23 mouse cellular contexts compared by ENCODE assay signal in the genomic region with DNA sequence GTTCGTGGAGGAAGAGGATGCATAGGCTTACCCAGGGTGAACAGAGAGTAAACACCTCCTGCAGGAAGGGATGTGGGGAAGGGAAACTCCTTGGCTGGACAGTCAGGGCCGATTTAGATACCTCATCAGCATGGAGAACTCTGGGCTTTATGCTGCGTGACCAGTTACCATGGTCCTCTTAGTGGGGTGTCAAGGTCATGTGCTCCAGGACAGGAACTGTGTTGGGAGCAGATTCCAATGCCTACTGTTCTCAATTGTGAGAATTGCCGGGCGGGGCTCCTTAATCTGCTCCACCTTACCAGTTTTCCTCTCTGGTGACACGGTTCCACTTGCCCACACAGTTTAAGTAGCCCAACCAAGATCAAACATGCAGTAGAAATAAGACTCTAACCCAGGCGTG.
DNase-seq lines count a peak whose midpoint lies in the region; ATAC-seq lines count a peak whose summit lies in the region.
"Had no signal": no experiment of that assay in that cellular context is flagged by ENCODE, and none has a peak within 500 bp of the region (broad histone marks: within the 10 kb centered on the region; RNA-seq: fewer than 3 reads in every experiment).

No protein-coding gene starts in this region.

- H3K9me3 ChIP-seq in heart, embryonic 10.5 days: no peaks in the 10 kb centered on the region
- no peaks in the 10 kb centered on the region for H3K9me3 ChIP-seq in heart, embryonic 14.5 days (ENCODE audit: control insufficient read depth, low read length)
- peaks cover 2% of the 10 kb centered on the region; the same call in 1 of the 2 replicates for H3K9me3 ChIP-seq in kidney, embryonic 16.5 days (ENCODE audit: low read length)
- H3K9me3 ChIP-seq: embryonic facial prominence, embryonic 12.5 days; forebrain, embryonic 15.5 days; intestine, embryonic 15.5 days had no signal

- H3K4me1 ChIP-seq in heart, embryonic 10.5 days: peaks cover 30% of the 10 kb centered on the region
- H3K4me1 ChIP-seq in heart, embryonic 14.5 days (ENCODE audit: control insufficient read depth in 2 of 2, insufficient read depth in 2 of 2, low read length in 2 of 2): peaks cover 22 to 36% of the 10 kb centered on the region in 2 experiments
- H3K4me1 ChIP-seq in kidney, embryonic 16.5 days (ENCODE audit: insufficient read depth, low read length): peaks cover 34% of the 10 kb centered on the region
- H3K4me1 ChIP-seq: embryonic facial prominence, embryonic 12.5 days; forebrain, embryonic 15.5 days; hindbrain, embryonic 13.5 days had no signal

- intact Hi-C loops in heart, postnatal 10 days (cut with DNase I): no loop called here
- intact Hi-C loops in heart, postnatal 36 days (cut with DNase I): no loop called here

- no peak overlapping the region for H3K4me3 ChIP-seq in heart, embryonic 10.5 days
- H3K4me3 ChIP-seq in heart, embryonic 14.5 days (ENCODE audit: control insufficient read depth in 1 of 2, insufficient read depth in 1 of 2, low read depth in 1 of 2, low read length in 2 of 2): no peak overlapping the region
- no peak overlapping the region for H3K4me3 ChIP-seq in kidney, embryonic 16.5 days (ENCODE audit: low read length)
- H3K4me3 ChIP-seq: embryonic facial prominence, embryonic 12.5 days; forebrain, embryonic 15.5 days; hindbrain, embryonic 13.5 days; intestine, embryonic 15.5 days had no signal

- H3K36me3 ChIP-seq in heart, embryonic 10.5 days: peaks cover 7% of the 10 kb centered on the region; the same call in 1 of the 2 replicates
- no peaks in the 10 kb centered on the region for H3K36me3 ChIP-seq in heart, embryonic 14.5 days (ENCODE audit: control insufficient read depth, insufficient read depth, low read length)
- H3K36me3 ChIP-seq in kidney, embryonic 16.5 days (ENCODE audit: insufficient read depth, low read length): 0 out of 2 replicates have a peak, but pooled peaks cover 6% of the 10 kb centered on the region
- H3K36me3 ChIP-seq: forebrain, embryonic 15.5 days; intestine, embryonic 15.5 days had no signal

- H3K27me3 ChIP-seq in heart, embryonic 10.5 days (ENCODE audit: insufficient read depth, poor library complexity, severe bottlenecking): no peaks in the 10 kb centered on the region
- no peaks in the 10 kb centered on the region for H3K27me3 ChIP-seq in heart, embryonic 14.5 days (ENCODE audit: control insufficient read depth, insufficient read depth, low read length)
- H3K27me3 ChIP-seq in kidney, embryonic 16.5 days (ENCODE audit: insufficient read depth, low read length): no peaks in the 10 kb centered on the region
- H3K27me3 ChIP-seq: embryonic facial prominence, embryonic 12.5 days; forebrain, embryonic 15.5 days; hindbrain, embryonic 13.5 days; intestine, embryonic 15.5 days; Patski had no signal

- DNase-seq in heart, embryonic 10.5 days (ENCODE audit: low spot score): no peak
- DNase-seq in heart, postnatal 10 days: no peak
- no peak for DNase-seq in heart, postnatal 36 days
- DNase-seq in kidney, postnatal 14 days: no peak
- peak; percentile 57 for DNase-seq in R1 (ENCODE audit: low read depth, low spot score)
- DNase-seq in left cerebral cortex, adult 8-10 months (ENCODE audit: low spot score in 2 of 2): no peak
- DNase-seq: adrenal gland, adult 8-10 months; adrenal gland, postnatal 36 days; B cell, adult 2 months; cerebellum, adult 11 months; cerebellum, adult 8-10 months; cerebellum, postnatal 25 days; gastrocnemius, postnatal 36 days; kidney, adult 2 months had no signal

- no peak overlapping the region for H3K9ac ChIP-seq in heart, embryonic 14.5 days (ENCODE audit: low read length)
- H3K9ac ChIP-seq in kidney, embryonic 16.5 days (replicated peaks; ENCODE audit: low read length): no peak overlapping the region
- H3K9ac ChIP-seq: embryonic facial prominence, embryonic 12.5 days; forebrain, embryonic 15.5 days; hindbrain, embryonic 13.5 days; intestine, embryonic 15.5 days had no signal

- WGBS in heart, embryonic 10.5 days: 81% methylated on average over 7 of the region's 7 CpGs
- 77% methylated on average over 7 of the region's 7 CpGs for WGBS in heart, embryonic 14.5 days
- 68% methylated on average over 7 of the region's 7 CpGs for WGBS in kidney, embryonic 16.5 days

- H3K27ac ChIP-seq in heart, embryonic 10.5 days: peak overlapping the region; percentile 49
- peak overlapping the region in 1 of 2 experiments; percentile 60; a peak in 2 of 4 replicates for H3K27ac ChIP-seq in heart, embryonic 14.5 days (replicated peaks in 1 of 2; ENCODE audit: control insufficient read depth in 1 of 2, insufficient read depth in 1 of 2, low read depth in 2 of 2, low read length in 2 of 2)
- no peak overlapping the region for H3K27ac ChIP-seq in kidney, embryonic 16.5 days (ENCODE audit: low read length)
- H3K27ac ChIP-seq: embryonic facial prominence, embryonic 12.5 days; forebrain, embryonic 15.5 days; hindbrain, embryonic 13.5 days; hindbrain, postnatal 0 days; intestine, embryonic 15.5 days had no signal

- H3K4me2 ChIP-seq in heart, embryonic 14.5 days (ENCODE audit: low read length): no peak overlapping the region
- no peak overlapping the region for H3K4me2 ChIP-seq in kidney, embryonic 16.5 days (replicated peaks; ENCODE audit: low read depth, low read length)
- H3K4me2 ChIP-seq: embryonic facial prominence, embryonic 12.5 days; forebrain, embryonic 15.5 days; hindbrain, embryonic 13.5 days; intestine, embryonic 15.5 days had no signal

- ATAC-seq in heart, embryonic 14.5 days (ENCODE audit: insufficient number of reproducible peaks, insufficient read depth, low FRiP score, low read depth): 0 out of 2 replicates have a peak, but pooled peaks have one; percentile 14
- peak; percentile 24; the same call in 1 of the 2 replicates for ATAC-seq in kidney, embryonic 16.5 days (ENCODE audit: low FRiP score, low TSS enrichment)
- ATAC-seq: CD4-positive, CD25-positive, alpha-beta regulatory T cell, adult 4 months; forebrain, embryonic 15.5 days; hindbrain, postnatal 0 days; intestine, embryonic 15.5 days; Patski had no signal
